Mouse (Mus musculus) R1 (cell line): ENCODE measurements around the gene Pou3f1.
A peak's percentile ranks its signal among the peaks of the same experiment; 100 is the strongest.
"Not testable (repeated sequence)": the region's sequence is repeated elsewhere in the genome, so short reads cannot be mapped to it uniquely, and the experiment has no call there.

Experiments used
- DNase-seq: peaks from one replicate; pipeline ENCODE4 v3.0.0-alpha.2; 2018; ENCODE audit warnings: low read depth, low spot score

Pou3f1 gene

DNA sequence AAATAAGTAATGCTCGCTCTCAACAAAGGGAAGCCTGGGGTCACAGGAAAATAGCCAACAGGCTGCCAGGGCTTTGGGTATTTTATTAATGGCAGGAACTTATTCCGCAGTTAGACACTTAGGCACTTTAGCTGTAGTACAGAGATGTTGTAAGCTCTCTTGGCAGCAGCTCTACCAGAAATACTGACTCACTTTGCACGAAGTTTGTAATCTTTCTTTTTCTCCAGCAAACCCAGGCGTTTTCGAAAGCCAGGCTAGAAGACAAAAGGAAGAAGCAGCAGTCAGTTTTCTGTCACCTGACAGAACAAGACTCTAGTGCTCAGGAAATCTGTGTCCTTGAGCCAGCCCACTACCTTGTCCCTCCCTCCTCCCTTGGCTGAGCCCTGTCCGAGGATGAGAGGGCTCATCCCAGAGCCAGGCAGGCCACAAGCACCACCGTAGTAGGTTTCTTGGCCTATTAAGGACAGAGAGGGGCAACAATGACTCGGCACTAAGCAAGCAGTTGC, 29.3 kb downstream of the Pou3f1 start:
- no peak for DNase-seq

DNA sequence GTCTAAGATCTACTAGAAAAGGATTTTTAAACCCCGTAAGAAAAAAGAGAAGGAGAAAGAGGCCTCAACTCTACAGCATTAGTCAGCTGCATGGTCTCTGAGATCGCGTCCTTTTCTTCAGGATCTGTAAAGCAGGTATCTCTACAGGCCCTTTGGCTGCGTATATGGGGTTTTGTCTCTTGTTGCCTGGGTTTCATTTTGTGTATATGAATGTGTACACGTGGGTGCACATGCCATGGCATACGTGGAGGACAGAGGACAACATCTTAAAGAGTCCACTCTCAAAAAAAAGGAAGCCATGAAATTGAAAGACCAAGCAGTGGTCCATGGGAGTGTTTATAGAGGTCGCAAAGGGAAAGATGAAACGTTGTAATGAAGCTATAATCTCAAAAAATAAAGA, 34.8 kb downstream of the Pou3f1 start:
- no peak for DNase-seq

DNA sequence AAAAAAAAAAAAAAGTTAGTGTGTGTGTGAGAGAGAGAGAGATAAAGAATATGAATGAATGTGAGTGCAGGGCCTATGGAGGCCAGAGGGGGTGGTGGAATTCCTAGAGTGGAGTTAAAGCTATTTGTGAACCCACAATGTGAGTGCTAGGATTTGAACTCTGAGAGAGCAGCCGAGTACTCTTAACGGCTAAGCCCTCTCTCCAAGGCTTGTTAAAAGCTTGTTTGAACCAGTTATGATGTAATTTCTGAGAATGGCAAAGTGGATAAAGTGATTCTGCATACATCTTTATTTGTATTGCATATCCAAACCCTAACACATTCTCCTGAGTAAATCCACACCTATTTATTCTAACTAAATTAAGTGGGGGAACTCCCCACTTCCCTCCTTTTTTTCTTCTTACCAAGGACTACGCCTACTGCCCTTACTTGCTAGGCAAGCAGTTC, 35.8 kb downstream of the Pou3f1 start:
- DNase-seq = no peak

DNA sequence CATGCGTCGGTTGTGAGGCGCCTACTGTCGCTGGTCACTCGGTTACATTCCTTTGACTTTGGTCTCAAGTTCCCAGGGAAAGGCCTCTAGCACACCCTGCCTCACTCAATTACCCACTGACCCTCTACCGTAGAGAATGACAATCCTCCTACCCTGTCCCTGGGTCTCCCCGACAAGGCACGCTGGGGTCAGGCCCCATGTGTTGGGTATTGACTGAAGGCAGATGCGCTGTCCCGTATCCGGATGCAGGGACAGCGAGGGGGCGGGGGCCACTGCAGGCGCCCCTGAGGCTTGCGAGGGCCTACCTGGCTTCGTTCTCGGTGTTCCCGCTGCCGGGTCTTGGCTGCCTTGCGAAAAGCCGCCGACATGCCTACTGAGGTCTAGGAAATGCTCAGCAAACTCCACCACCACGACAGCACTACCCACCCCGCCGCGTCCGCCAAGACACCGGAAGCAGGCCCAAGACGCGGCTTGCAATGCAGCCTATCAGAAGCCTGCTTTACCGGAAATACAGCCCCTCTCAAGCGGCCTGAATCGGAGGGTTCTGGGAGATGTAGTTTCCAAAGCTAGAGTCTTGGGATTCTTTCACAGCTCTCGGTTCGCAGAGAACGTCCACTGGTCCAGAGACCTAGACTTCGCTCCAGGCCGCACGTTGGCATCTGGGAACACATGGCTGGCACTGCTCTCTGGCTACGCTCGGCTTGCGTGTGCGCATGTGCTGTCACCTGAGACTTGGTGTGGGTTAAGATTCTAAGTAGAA, 36.7 kb downstream of the Pou3f1 start, which contains the start of gene Utp11:
Gene Utp11 (minus strand): TSS at position 466 of the 760 bp plus-strand sequence.
- DNase-seq = peak; percentile 96

DNA sequence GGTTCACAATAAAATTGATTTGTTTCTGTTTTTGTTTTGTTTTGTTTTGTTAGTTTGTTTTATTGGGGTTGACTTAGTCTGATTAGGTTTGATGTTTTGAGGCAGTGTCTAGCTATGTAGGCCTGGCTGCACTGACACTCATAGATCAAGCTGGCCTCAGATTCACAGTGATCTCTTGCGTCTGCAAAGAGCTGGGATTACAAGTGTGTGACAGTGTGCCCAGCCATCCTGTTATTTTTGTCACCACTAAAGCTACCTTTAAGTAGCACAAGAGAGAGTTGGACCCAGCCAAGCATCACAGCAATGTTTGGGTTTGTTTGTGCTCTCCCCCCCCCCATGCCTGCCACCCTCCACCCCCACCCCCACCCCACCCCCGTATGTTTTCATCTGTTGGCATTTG, 38.0 kb downstream of the Pou3f1 start:
- no peak for DNase-seq

DNA sequence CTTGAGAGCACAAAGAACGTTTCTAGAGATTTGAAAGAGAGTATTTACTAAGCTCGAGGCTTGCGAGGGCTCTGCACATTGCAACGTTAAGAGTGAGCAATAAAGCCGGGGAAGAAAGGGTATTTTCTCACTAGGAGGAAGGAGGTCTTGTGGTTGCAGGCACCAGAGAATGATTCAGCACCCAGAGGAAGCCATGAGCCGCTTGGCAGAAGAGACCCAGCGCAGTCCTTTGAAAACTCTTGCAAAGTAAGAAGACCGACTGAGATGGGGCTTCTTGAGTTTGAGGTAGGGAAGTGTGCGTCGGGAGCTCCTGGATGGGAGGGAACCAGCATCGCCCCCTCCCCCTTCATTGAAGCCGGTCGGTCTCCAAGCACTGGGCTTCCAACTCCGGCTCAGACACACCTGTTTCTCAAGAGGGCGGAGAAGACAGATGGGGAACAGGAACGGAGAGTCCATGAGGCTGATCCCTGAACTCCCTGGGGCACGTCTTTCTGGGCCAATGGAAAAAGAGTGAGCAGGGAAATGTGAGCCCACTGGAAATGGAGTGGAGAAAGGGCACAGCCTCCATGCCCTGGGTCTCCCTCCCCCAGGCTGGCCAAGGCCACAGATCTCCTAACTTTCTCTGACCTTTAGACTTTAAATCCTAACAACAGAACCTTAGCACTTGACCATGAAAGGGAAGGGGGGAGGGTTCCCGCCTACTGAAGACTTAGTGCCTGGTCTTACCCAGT, 39.3 kb downstream of the Pou3f1 start:
- DNase-seq = peak; percentile 86

DNA sequence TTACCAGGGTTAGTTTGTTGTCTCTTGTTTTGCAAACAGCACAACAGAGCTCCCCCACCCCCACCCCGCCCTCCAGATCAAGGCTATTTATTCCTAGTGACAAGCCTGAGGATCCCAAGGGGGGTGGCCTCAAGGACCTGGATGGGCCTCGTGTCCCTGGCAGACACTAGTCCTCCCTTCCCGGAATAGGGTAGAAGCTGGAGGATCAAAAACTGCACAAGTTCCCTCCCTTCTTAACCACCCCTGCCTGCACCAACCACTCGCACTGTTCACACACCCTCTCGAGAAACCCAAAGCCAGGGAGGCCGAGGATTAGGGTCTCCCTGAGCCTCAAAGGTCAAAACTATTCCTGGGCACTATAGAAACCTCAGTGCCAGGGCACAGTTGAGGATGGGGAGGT, 43.2 kb downstream of the Pou3f1 start:
- no peak for DNase-seq

DNA sequence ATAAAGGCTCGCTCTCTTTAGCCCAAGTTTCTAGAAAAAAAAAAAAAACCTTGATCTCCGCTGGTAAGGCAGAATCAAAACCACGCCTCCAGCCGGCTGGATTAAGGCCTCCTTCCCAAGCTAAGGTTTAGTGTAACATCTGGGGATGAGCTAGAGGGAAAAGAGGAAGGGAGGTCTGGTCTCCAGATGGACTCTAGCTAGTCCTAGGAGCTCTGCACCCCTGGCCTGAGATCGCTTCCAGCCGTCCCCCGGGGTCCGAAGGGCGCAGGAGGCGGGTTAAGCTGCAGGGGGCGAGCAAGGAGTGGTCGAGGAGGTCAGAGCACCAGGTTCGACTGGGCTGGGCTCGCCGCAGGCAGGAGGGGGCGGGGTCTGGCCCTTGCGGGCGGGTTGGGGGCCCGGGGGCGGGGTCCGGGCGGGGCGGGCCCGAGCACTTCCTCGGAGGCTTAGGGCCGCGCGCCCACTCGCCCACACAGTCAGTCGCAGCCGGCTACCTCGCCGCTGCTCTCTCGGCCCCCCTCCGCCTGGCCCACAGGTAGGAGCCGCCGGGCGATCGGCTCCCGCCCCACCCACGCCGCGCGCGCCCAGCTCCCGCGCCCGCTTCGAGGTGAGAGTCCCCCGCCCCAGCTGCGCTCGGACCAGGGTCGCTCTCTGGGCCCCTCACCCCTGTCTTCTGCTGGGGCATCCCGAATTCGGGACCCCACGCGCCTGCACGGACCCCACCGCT, 43.8 kb downstream of the Pou3f1 start, which contains the start of gene Fhl3:
Gene Fhl3 (plus strand): TSS at position 454 of the 724 bp plus-strand sequence.
- DNase-seq = peak; percentile 89

DNA sequence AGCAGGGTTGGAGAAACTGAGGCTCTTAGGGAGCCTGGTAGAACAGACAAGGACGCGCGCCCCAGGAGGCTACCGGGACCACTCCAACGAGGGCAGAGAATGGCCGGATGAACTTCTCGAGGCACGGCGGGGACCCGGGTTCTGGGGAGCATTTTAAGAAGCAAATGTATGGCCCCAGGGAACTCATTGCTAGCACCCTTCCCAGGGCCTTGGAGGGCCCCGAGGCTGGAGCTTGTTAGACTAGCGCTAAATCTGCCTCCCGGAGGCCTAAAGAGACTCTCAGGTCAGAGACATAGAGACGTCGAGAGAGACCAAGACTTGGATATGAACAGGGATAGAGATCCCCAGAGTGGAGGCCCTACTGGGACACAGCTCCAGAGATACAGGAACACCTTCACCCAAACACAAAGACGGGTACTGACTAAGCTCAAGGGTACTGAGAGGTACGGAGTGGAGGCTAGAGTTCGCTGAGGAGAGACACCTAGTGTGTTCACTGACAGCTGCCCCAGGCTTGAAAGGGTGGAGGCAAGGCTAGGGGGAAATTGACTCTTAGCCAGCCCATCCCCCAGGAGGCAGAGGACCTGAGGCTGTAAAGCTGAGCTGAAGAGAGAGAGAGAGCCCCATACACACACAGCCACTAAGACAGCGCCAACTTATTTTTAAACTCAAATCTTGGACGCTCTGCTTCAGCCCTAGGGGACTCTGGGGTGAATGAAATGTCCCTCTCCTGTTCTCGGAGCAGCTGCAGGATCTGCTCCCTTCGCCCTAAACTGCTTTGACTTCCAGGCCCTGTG, 44.6 kb downstream of the Pou3f1 start:
- DNase-seq = peak; percentile 59

DNA sequence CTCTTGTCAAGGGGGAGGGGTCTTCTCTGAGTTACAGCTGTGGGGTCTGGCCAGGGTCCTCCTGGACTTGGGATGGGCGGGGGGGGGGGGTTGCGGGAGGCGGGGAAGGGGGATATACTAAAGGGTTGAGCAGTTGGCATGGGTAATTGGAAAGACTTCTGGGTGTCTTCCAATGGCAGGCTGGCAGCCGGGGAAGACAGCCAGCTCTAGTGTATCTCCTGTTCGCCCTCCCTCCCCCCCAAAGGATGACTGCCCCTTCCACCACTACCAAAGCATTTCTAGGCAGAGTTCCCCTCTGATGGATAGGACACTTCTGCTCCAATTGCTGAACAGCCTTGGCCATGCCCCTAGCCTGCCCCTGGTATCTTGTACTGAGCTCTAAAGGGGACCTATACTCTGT, 45.3 kb downstream of the Pou3f1 start:
- DNase-seq = no peak

DNA sequence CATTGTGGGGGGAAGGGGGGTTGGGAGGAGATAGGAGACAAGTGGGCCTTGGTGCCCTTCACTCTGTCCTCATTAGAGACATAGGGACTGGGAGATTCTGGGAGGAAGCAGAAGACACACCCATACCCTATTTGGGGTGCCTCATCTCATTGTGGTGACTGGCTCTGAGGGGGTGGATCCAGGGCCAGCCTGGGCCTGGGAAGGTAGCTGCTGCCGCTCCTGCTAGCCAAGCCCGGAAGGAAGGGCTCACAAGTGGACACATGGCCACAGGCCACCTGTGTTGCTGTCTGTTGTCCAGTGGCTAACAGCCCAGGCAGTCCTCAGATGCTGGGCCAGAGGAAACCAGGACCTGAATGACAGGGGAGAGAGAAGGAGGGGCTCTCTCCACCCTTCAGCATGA, 46.8 kb downstream of the Pou3f1 start:
- no peak for DNase-seq

DNA sequence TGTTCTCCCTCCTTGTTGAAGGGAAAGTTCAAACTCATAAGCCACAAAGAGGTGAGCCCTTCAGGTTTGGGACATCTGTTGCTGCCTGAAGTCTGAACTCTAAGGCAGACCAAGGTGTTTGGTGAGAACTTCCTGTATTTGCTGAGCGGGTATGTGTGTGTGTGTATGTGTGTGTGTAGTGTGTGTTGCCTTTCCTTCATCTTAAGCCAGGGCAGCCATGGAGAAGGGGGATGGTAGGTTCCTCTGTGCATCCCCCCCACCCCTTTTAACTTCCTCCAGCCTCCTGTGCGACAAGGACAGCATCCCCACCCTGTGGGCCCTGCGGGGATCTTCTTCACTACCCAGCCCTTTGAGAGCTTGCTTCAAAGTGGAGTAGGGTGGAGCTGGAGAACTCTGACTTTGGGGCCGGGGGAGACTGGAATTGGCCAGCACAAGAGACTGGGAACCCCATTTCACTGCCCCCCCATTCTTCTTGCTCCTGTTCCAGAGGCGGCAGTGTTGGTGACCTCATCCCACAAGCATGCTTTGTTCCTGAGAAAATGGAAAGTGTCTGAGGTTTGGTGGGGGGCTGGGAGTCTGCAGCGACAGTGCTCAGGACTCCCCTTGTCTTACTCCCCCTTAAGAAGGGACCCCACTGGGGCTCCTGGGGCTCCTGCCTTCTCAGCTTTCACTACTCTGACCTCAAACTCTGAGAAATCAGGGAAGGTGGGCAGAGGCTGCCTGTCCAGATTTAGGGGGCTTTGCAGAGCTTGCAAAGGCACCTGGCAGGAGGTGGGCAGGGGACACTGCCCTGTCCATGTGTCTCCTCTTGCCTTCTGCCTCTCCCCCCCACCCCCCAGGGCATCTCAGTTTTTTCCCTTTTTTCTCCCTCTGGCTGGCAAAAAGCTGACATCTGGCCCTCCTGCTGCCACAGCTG, 47.5 kb downstream of the Pou3f1 start:
- peak; percentile 41 for DNase-seq

DNA sequence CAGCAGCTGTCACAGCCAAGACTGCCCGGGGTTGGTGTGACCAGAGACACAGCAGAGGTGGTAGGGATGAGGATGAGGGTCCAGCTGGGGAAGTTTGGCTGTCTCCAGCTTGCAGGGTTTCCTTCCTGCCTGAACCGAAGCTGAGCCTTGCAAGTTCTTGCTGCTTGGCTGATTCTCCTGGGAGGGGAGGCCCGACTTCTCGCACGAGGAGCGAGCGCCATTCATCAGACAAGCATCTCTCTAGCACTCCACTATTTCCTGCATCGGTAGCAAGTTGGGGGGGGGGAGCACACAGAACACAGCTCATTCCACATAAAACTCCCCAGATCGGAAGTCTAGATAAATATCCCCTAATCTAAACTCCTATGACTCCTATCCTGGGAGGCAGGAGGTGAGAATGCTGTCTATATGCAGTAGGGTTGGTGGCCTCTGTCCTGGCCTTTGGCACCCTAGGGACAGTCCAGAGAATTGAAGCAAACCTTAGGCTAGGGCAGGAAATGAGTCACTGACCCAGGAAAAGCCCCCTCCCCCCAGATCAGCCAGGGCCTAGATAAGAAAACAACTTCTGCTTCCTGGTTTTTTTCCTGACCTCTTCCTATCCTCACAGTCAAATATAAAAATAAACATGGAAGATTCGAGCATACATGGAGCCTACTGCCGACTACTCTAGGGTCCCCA, 48.3 kb downstream of the Pou3f1 start:
- DNase-seq = no peak

DNA sequence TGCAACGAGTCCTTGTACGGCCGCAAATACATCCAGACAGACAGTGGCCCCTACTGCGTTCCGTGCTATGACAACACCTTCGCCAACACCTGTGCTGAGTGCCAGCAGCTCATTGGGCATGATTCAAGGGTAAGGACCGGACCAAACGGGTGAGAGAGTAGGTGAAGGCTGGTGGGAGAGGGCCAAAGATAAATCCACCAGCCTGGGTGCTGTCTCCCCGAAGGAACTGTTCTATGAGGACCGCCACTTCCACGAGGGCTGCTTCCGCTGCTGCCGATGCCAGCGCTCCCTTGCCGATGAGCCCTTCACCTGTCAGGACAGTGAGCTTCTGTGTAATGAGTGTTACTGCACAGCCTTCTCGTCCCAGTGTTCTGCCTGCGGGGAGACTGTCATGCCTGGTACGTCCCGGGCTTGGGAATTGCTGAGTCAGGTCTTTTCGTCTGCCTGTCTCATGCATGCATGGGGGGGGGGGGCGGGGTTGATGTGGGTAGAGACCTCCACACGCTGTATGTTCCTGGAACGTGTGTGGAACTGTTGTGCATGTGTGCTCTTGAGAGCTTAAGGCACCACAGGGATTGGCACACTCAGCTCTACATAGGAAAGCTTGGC, 49.2 kb downstream of the Pou3f1 start:
- DNase-seq = peak; percentile 35

DNA sequence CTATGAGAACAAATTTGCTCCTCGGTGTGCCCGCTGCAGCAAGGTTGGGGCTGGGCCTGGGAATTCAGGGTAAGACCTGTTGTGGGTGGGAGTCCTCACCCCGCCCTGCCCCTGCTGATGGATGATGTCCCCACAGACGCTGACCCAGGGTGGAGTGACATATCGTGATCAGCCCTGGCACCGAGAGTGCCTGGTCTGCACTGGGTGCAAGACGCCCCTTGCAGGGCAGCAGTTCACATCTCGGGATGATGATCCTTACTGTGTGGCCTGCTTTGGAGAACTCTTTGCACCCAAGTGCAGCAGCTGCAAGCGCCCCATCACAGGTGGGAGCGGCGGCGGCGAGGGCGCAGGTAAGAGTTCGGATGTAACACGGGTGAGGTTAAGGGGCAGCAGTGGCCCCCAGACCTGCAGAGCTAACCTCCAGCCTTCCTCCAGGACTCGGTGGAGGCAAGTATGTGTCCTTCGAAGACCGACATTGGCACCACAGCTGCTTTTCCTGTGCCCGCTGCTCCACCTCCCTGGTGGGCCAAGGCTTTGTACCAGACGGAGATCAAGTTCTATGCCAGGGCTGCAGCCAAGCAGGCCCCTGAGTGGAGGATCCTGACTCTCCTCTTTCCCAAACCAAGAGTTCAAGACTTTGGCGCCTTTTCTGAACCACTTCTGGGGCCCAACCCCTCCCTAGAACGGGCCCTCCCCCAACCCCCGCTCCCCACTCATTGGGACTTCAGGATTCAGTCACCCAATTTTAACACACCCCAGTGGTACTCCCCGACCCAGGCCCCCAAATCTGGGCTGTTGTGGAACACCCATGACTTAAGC, 51.0 kb downstream of the Pou3f1 start:
- DNase-seq = peak; percentile 28

DNA sequence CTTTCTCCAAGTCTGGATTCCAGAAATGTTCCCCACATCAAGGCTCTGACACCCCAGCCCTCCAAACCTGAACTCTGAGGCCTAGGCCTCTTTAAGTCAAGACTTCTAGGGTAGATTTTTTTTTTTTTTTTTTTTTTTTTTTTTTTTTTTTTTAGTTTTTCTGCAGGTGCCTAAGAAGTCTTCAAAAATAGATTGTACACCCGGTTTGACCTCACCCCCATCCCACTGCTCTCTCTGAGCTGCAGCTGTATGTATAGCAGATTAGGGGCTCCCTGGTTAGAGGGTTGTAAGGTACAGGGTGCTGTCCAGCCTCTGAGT, 51.6 kb downstream of the Pou3f1 start:
- not testable (repeated sequence) for DNase-seq

DNA sequence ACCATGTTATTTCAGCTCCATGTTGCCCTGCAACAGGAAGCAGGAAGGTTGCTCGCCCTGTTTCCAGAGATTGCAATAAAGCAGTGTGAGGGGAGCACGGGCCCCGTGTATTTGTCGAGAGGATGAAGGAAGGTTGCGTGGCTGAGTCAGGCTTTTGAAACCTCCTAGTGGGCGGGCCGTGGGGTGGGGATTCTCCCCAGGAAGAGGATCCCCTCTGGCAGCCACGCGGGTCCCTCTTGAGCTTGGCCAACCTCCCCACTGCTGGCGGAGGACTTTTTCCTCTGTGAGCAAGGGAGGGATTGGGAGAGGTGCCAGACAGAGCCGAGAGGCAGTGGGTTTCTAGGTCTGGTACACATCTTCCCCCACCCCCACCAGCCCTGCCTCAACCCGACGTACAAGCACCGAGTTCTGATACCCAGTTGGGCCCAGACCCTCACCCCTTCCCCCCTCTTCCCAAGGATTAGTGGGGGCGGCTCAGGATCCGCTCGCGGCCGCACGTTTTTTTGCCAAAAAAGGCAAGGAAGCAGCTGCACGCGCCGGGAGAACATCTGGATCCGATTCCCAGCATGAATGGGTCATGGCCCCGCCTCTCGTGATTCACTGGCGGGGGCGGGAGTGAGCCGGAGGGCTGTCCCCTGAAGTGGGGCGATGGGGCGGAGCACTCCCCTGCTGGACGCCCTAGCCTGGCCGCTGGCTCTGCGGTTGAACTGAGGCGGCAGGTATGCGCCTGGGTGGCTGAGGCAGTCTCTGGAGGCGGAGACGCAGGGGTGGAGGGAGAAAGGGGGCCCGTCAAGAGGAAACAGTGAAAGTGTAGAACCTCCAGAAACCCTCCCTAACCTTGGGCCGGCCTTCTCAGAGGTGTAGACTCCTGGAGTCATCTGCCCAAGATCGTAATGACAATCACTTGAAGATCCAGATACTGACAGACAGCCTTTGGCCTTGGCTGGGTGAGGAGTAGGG, 52.2 kb downstream of the Pou3f1 start:
- DNase-seq = peak; percentile 98
